Mouse (Mus musculus) MEL (cell line): Measurements from ENCODE around the gene Cnksr1. TPM values are rescaled to one million over a fixed set of nuclear protein-coding genes. Genes with fewer than 3 reads are reported as not detected.

Experiments
- DNase-seq: peaks from one replicate; pipeline ENCODE4 v3.0.0; 2011; ENCODE audit warnings: low read depth, low spot score
- H3K27ac ChIP-seq: 2 replicates; pipeline ENCODE4 v1.5.1; 2012; ENCODE audit warnings: low read depth, mild to moderate bottlenecking, control low read depth, low read length, moderate library complexity; ENCODE audit not compliant: control insufficient read depth
- H3K27me3 ChIP-seq, 2 experiments: fragments of 150-350 bp in 1 of 2; sonication (generic) in 1 of 2; 2 replicates each; pipeline ENCODE4 v1.6.1; 2012; ENCODE audit warnings: low read length in 2 of 2, mild to moderate bottlenecking in 2 of 2, improper control_type of control experiment in 1 of 2, moderate library complexity in 1 of 2; ENCODE audit not compliant: insufficient read depth in 2 of 2, control insufficient read depth in 1 of 2
- H3K36me3 ChIP-seq, 2 experiments: 2 replicates each; pipeline ENCODE4 v1.6.1; 2012 to 2014; ENCODE audit warnings: low read length in 2 of 2, improper control_type of control experiment in 1 of 2, inconsistent platforms in 1 of 2, mild to moderate bottlenecking in 1 of 2; ENCODE audit not compliant: insufficient read depth in 2 of 2, control insufficient read depth in 1 of 2
- H3K4me1 ChIP-seq, 2 experiments: fragments of 150-350 bp in 1 of 2; sonication (generic) in 1 of 2; 2 replicates each; pipeline ENCODE4 v1.6.1; 2012; ENCODE audit warnings: low read length in 2 of 2, improper control_type of control experiment in 1 of 2, mild to moderate bottlenecking in 1 of 2; ENCODE audit not compliant: insufficient read depth in 2 of 2, control insufficient read depth in 1 of 2
- H3K4me3 ChIP-seq, 2 experiments: fragments of 150-350 bp in 1 of 2; sonication (generic) in 1 of 2; 2 replicates each; pipeline ENCODE4 v1.5.1; 2012; ENCODE audit warnings: low read depth in 2 of 2, low read length in 2 of 2, mild to moderate bottlenecking in 2 of 2, moderate library complexity in 2 of 2, control low read depth in 1 of 2, improper control_type of control experiment in 1 of 2; ENCODE audit not compliant: control insufficient read depth in 1 of 2, insufficient read depth in 1 of 2
- H3K79me2 ChIP-seq: 2 replicates; pipeline ENCODE4 v1.6.1; 2012; ENCODE audit warnings: mild to moderate bottlenecking, low read length, moderate library complexity; ENCODE audit not compliant: control insufficient read depth, poor library complexity, insufficient read depth
- H3K9ac ChIP-seq: 2 replicates; pipeline ENCODE4 v1.6.1; 2012; ENCODE audit warnings: low read depth, mild to moderate bottlenecking, control low read depth, low read length, moderate library complexity; ENCODE audit not compliant: control insufficient read depth, poor library complexity, severe bottlenecking
- H3K9me3 ChIP-seq: fragments of 150-350 bp; sonication (generic); replicated peaks from 2 replicates; pipeline ENCODE4 v1.6.1; 2012; ENCODE audit warnings: mild to moderate bottlenecking, low read length, improper control_type of control experiment, moderate library complexity; ENCODE audit not compliant: insufficient read depth
- BHLHE40 ChIP-seq: IDR thresholded peaks from 2 replicates; pipeline ENCODE4 v1.6.1; 2012; ENCODE audit warnings: low read depth, mild to moderate bottlenecking, inconsistent platforms, low read length, improper control_type of control experiment, borderline replicate concordance
- CHD1 ChIP-seq: IDR thresholded peaks from 2 replicates; pipeline ENCODE4 v1.6.1; 2012; ENCODE audit warnings: low read depth, mild to moderate bottlenecking, inconsistent platforms, low read length, improper control_type of control experiment
- E2F4 ChIP-seq: IDR thresholded peaks from 2 replicates; pipeline ENCODE4 v1.6.1; 2011; ENCODE audit warnings: low read depth, low read length, improper control_type of control experiment, borderline replicate concordance
- ELF1 ChIP-seq: IDR thresholded peaks from 2 replicates; pipeline ENCODE4 v1.6.1; 2014; ENCODE audit warnings: low read depth, mild to moderate bottlenecking, inconsistent platforms, low read length, improper control_type of control experiment, moderate library complexity
- HCFC1 ChIP-seq: IDR thresholded peaks from 2 replicates; pipeline ENCODE4 v1.6.1; 2012; ENCODE audit warnings: low read depth, mild to moderate bottlenecking, inconsistent platforms, low read length, improper control_type of control experiment, moderate library complexity
- MAFK ChIP-seq: IDR thresholded peaks from 2 replicates; pipeline ENCODE4 v1.6.1; 2011; ENCODE audit warnings: low read depth, mild to moderate bottlenecking, low read length, improper control_type of control experiment, borderline replicate concordance
- MEF2A ChIP-seq: IDR thresholded peaks from 2 replicates; pipeline ENCODE4 v1.6.1; 2014; ENCODE audit warnings: low read depth, mild to moderate bottlenecking, inconsistent platforms, low read length, improper control_type of control experiment; ENCODE audit not compliant: poor library complexity, insufficient replicate concordance, severe bottlenecking; ENCODE audit errors: extremely low read depth
- MXI1 ChIP-seq: IDR thresholded peaks from 2 replicates; pipeline ENCODE4 v1.6.1; 2011; ENCODE audit warnings: mild to moderate bottlenecking, low read depth, low read length, improper control_type of control experiment
- NELFE ChIP-seq: IDR thresholded peaks from 2 replicates; pipeline ENCODE4 v1.6.1; 2011; ENCODE audit warnings: low read depth, low read length, improper control_type of control experiment
- RAD21 ChIP-seq: IDR thresholded peaks from 2 replicates; pipeline ENCODE4 v1.6.1; 2011; ENCODE audit warnings: mild to moderate bottlenecking, low read depth, low read length, improper control_type of control experiment
- TAL1 ChIP-seq: IDR thresholded peaks from 2 replicates; pipeline ENCODE4 v1.6.1; 2012; ENCODE audit warnings: mild to moderate bottlenecking, inconsistent platforms, low read length, moderate library complexity, mixed read lengths
- TCF12 ChIP-seq: IDR thresholded peaks from 2 replicates; pipeline ENCODE4 v1.6.1; 2014; ENCODE audit warnings: low read depth, mild to moderate bottlenecking, inconsistent platforms, low read length, improper control_type of control experiment, moderate library complexity
- UBTF ChIP-seq: IDR thresholded peaks from 2 replicates; pipeline ENCODE4 v1.6.1; 2012; ENCODE audit warnings: low read depth, mild to moderate bottlenecking, inconsistent platforms, low read length, improper control_type of control experiment, moderate library complexity, borderline replicate concordance; ENCODE audit not compliant: insufficient read depth
- USF1 ChIP-seq: IDR thresholded peaks from 2 replicates; pipeline ENCODE4 v1.6.1; 2014; ENCODE audit warnings: low read depth, mild to moderate bottlenecking, inconsistent platforms, low read length, improper control_type of control experiment, moderate library complexity
- polyA plus RNA-seq, 2 experiments: library from polyadenylated mRNA; stranded (reverse) in 1 of 2; unstranded in 1 of 2; fragments of >175 nt in 1 of 2; fragments of >200 nt in 1 of 2; gene quantifications; 2 replicates each; pipeline versions ENCODE4 v1.2.1 to v1.2.4; 2012; ENCODE audit warnings: low replicate concordance in 2 of 2, low read depth in 1 of 2; ENCODE audit not compliant: insufficient read length in 2 of 2, insufficient read depth in 1 of 2, missing spikeins in 1 of 2
- total RNA-seq: library from RNA; depleted of rRNA; stranded (reverse); fragments of 300-350 nt; gene quantifications from 2 replicates; pipeline ENCODE4 v1.2.3, GENCODE M21; 2012

Cnksr1 gene
- total and polyA plus RNA-seq, 3 experiments = 0.07 TPM; not detected in 2

- no peak for TF ChIP-seq UBTF
- no peak for TF ChIP-seq RAD21
- no peak for TF ChIP-seq USF1
- TF ChIP-seq MEF2A = no peak
- no peak for TF ChIP-seq E2F4
- no peak for TF ChIP-seq MAFK
- no peak for TF ChIP-seq MXI1
- TF ChIP-seq, all 39 proteins: peak for 0
- no peak overlapping the region for H3K4me3 ChIP-seq
- no peaks in the 10 kb centered on the region for H3K9me3 ChIP-seq
- no peaks in the 10 kb centered on the region for H3K36me3 ChIP-seq
- no peak overlapping the region for H3K9ac ChIP-seq
- H3K79me2 ChIP-seq = no peaks in the 10 kb centered on the region
- no peaks in the 10 kb centered on the region for H3K27me3 ChIP-seq
- no peak for DNase-seq
- H3K27ac ChIP-seq = no peak overlapping the region
- peaks cover 2 to 3% of the 10 kb centered on the region in 2 experiments; a peak in 1 of 4 replicates for H3K4me1 ChIP-seq
Measured at GRCm38 (mm10) chr4:134252911-134253721, 14.9 kb upstream of the Cnksr1 start.

DNA sequence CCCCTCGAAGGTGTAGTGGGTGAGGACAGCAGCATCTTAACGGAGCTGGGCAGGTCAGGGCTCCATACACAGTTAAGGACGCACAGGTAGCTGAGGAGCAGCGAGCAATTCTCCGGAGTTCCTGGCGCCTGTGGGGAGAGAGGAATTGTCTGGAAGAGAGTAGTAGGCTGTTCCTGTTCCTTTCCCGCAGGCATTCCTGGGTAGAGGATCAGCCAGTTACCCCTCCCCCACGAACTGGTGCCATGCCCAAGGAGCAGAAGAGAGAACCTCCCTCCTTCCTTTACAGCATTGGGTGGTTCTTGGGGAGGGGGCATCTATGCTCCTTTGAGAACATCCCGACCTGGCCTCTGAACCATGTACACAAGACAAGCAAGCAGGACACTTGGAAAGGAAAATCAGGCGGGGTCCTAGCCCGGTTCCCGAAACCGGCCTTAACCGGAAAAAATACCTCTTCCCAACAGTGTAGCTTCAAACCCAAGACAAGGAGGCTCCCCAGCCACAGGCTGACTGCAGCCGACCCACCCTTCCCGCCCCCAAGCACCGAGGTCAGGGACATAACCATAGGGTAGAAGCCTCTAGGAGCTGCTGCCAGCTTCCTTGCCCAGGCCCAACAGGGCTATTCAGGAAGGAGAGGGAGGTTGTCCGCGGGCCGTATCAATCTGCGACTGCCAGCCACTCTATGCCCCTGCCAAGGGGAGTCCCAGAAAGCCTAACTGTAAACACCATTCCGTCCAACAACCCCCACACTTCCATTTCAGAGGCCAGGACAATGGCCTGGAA is 14.1 kb upstream of the Cnksr1 start:
- no peaks in the 10 kb centered on the region for H3K79me2 ChIP-seq
- no peak overlapping the region for H3K27ac ChIP-seq
- no peak overlapping the region for H3K9ac ChIP-seq
- H3K4me3 ChIP-seq = no peak overlapping the region
- no peaks in the 10 kb centered on the region for H3K36me3 ChIP-seq
- H3K4me1 ChIP-seq = peaks cover 2 to 3% of the 10 kb centered on the region in 2 experiments; a peak in 1 of 4 replicates
- no peak for TF ChIP-seq ELF1
- no peak for TF ChIP-seq TCF12
- no peak for TF ChIP-seq CHD1
- no peak for TF ChIP-seq HCFC1
- TF ChIP-seq TAL1 = no peak
- TF ChIP-seq NELFE = no peak
- TF ChIP-seq BHLHE40 = no peak
- no peak for DNase-seq
- H3K9me3 ChIP-seq = no peaks in the 10 kb centered on the region
- H3K27me3 ChIP-seq = no peaks in the 10 kb centered on the region
